Mouse (Mus musculus): ENCODE data around the gene Gm49396. TPM values are rescaled to one million over a fixed set of nuclear protein-coding genes. Genes with fewer than 3 reads are reported as not detected.

Gene Gm49396
- total and polyA plus RNA-seq, 2 experiments from 2014 or later = 0.61 to 3.0 TPM

DNA sequence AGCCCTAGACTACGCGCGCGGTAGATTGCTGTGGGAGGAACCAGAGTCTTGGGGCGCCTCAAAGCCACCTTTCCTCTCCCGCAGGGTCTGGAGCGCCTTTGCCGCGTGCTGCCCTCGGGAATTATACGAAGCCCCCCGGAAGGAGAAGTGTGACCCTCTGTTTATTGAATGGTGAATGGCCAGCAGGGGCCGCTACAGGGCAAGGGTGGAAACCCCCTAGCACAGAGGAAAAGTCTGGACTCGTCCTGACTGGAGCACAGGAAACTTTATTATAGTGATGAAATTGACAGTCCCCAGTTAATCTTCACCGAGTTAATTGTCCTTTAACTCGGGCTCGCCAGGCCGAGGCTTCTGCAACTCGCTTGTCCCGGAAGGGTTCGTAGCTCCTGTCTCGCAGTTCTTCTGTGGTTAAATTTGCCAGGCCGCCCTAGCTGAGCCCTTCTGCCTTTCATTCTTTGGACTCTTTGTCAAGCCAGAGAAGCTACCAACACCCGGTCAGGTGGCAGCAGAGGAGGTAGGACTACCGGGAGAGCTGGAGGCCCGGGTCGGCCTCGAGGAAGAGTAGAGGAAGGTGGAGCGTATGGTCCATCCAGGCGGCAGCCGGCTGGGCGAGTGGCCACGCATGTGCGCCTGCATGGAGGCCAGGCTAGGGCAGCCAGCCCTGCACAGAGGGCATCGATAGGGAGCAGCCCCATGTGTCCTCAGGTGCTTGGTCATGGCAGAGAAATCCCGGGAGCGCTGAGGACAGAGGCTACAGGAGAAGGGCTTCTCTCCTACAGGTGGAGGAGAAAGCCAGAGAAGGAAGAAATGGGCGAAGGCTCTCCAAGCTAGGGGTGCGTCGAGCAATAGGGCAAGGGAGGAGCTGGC is 26.5 kb downstream of the Gm49396 start:
- TF ChIP-seq EP300 (IDR thresholded peaks at IDR 0.05; ENCODE audit: low read depth) = no peak
- TF ChIP-seq CTCF (IDR thresholded peaks at IDR 0.05; ENCODE audit: low read depth) = peak; percentile 90
- DNase-seq (ENCODE audit: low spot score) = peak; percentile 79
- Histone ChIP-seq H3K9me3 (replicated peaks; ENCODE audit: control insufficient read depth, low read length) (no peaks in the 10 kb centered on the region), H3K27me3 (ENCODE audit: control insufficient read depth, insufficient read depth, low read length) (0 out of 2 replicates have a peak, but pooled peaks cover 2% of the 10 kb centered on the region), H3K9ac (replicated peaks; ENCODE audit: low read depth, low read length) (peak overlapping the region; percentile 44), H3K4me1 (ENCODE audit: control insufficient read depth, insufficient read depth) (peaks cover 14% of the 10 kb centered on the region), H3K4me2 (ENCODE audit: low read depth, low read length) (peak overlapping the region; percentile 77), H3K4me3 (ENCODE audit: low read depth, low read length) (peak overlapping the region; percentile 88), H3K36me3 (replicated peaks; ENCODE audit: control insufficient read depth, insufficient read depth, low read length) (peaks cover 14% of the 10 kb centered on the region; the same call in 1 of the 2 replicates), H3K27ac (ENCODE audit: low read depth) (peak overlapping the region; percentile 96)
- 27% methylated on average over 40 of the region's 40 CpGs for WGBS
- peak; percentile 52 for ATAC-seq (ENCODE audit: insufficient read depth, low read depth)

DNA sequence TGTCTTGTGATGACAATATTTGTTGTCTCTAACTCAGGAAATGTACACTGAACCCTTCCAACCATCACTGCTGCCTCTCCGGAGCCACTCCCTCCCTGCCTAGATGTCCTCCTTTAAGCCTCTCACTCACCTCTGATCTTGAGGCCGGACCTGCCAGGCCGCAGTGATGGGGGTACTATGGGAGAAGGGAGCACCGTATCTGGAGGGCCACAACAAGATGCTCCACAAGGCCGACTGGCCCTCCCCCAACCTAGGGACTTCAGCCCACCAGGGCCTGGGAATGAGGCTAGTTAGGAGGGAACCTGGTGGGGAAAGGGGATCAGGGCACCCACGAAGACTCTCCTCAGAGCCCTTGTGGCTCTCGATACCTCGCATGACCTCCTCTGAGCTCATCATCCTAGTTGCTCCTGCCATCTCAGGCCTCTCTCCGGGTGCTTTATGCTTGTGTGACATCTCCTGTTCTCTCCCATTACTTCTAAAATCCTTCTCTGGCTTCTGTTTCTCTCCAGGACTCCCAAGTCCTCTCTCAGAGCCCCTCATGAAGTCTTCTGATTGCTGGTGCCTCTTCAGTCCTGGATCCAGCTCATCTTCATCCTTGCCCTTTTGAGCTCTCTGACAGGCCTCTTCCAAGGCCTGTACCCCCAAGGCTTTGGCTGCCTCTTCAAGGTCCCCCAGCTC is 27.9 kb downstream of the Gm49396 start:
- Histone ChIP-seq H3K27me3 (ENCODE audit: control insufficient read depth, insufficient read depth, low read length) (0 out of 2 replicates have a peak, but pooled peaks cover 2% of the 10 kb centered on the region), H3K9me3 (replicated peaks; ENCODE audit: control insufficient read depth, low read length) (no peaks in the 10 kb centered on the region), H3K4me2 (ENCODE audit: low read depth, low read length) (no peak overlapping the region), H3K9ac (replicated peaks; ENCODE audit: low read depth, low read length) (no peak overlapping the region), H3K4me1 (ENCODE audit: control insufficient read depth, insufficient read depth) (peaks cover 14% of the 10 kb centered on the region), H3K36me3 (replicated peaks; ENCODE audit: control insufficient read depth, insufficient read depth, low read length) (0 out of 2 replicates have a peak, but pooled peaks cover under 1% of the 10 kb centered on the region), H3K27ac (ENCODE audit: low read depth) (no peak overlapping the region), H3K4me3 (ENCODE audit: low read depth, low read length) (no peak overlapping the region)
- TF ChIP-seq EP300 (IDR thresholded peaks at IDR 0.05; ENCODE audit: low read depth) (no peak), CTCF (IDR thresholded peaks at IDR 0.05; ENCODE audit: low read depth) (no peak)
- ATAC-seq (ENCODE audit: insufficient read depth, low read depth) = no peak
- no peak for DNase-seq (ENCODE audit: low spot score)
- WGBS = 78% methylated on average over 9 of the region's 9 CpGs

DNA sequence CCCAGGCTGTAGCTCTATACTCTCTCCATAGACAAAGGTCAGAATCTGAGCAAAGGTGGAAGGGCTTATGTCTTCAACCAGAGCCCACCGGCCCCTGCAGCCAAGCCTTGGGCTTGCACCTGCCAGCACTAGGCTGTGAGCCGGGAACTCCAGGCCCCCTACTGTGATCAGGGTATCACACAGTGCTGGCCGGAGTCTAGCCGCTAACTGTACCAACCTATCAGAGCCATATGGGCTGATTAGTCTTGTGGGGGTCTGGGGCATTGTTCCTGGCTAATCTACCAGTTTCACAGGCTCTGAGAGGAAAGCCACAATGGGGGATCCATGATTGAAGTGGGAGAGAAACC is 28.4 kb downstream of the Gm49396 start:
- Histone ChIP-seq H3K9me3 (replicated peaks; ENCODE audit: control insufficient read depth, low read length) (no peaks in the 10 kb centered on the region), H3K27me3 (ENCODE audit: control insufficient read depth, insufficient read depth, low read length) (0 out of 2 replicates have a peak, but pooled peaks cover 2% of the 10 kb centered on the region), H3K4me1 (ENCODE audit: control insufficient read depth, insufficient read depth) (peaks cover 14% of the 10 kb centered on the region), H3K9ac (replicated peaks; ENCODE audit: low read depth, low read length) (no peak overlapping the region), H3K27ac (ENCODE audit: low read depth) (no peak overlapping the region), H3K36me3 (replicated peaks; ENCODE audit: control insufficient read depth, insufficient read depth, low read length) (no peaks in the 10 kb centered on the region), H3K4me3 (ENCODE audit: low read depth, low read length) (no peak overlapping the region), H3K4me2 (ENCODE audit: low read depth, low read length) (no peak overlapping the region)
- no peak for DNase-seq (ENCODE audit: low spot score)
- 55% methylated on average over 4 of the region's 4 CpGs for WGBS
- no peak for TF ChIP-seq CTCF (IDR thresholded peaks at IDR 0.05; ENCODE audit: low read depth)
- no peak for ATAC-seq (ENCODE audit: insufficient read depth, low read depth)

- 36% methylated on average over 5 of the region's 5 CpGs for WGBS
- H3K27ac ChIP-seq (ENCODE audit: low read depth) = no peak overlapping the region
- TF ChIP-seq EP300 (IDR thresholded peaks at IDR 0.05; ENCODE audit: low read depth) (no peak), CTCF (IDR thresholded peaks at IDR 0.05; ENCODE audit: low read depth) (no peak)
Observed at GRCm38 (mm10) chr7:30592772-30593423, 29.8 kb downstream of the Gm49396 start.

More at GRCm38 (mm10) chr7:30592772-30593423, 29.8 kb downstream of the Gm49396 start:
- ATAC-seq (ENCODE audit: insufficient read depth, low read depth) = no peak
- H3K27me3 ChIP-seq (ENCODE audit: control insufficient read depth, insufficient read depth, low read length) = 0 out of 2 replicates have a peak, but pooled peaks cover 2% of the 10 kb centered on the region
- H3K9ac ChIP-seq (replicated peaks; ENCODE audit: low read depth, low read length) = no peak overlapping the region
- no peak overlapping the region for H3K4me3 ChIP-seq (ENCODE audit: low read depth, low read length)
- no peaks in the 10 kb centered on the region for H3K9me3 ChIP-seq (replicated peaks; ENCODE audit: control insufficient read depth, low read length)
- DNase-seq (ENCODE audit: low spot score) = no peak
- H3K4me2 ChIP-seq (ENCODE audit: low read depth, low read length) = no peak overlapping the region
- H3K4me1 ChIP-seq (ENCODE audit: control insufficient read depth, insufficient read depth) = 0 out of 2 replicates have a peak, but pooled peaks cover 4% of the 10 kb centered on the region
- no peaks in the 10 kb centered on the region for H3K36me3 ChIP-seq (replicated peaks; ENCODE audit: control insufficient read depth, insufficient read depth, low read length)

Data from heart, postnatal 0 days (tissue).